Mouse (Mus musculus) kidney, embryonic 14.5 days (tissue): ENCODE measurements around the gene Mdk. TPM values are rescaled to one million over a fixed set of nuclear protein-coding genes. Genes with fewer than 3 reads are reported as not detected.
A peak's percentile ranks its signal among the peaks of the same experiment; 100 is the strongest.

ENCODE experiments used
- ATAC-seq: fragments of 200-750 bp; cut with Nextera tagmentation; 2 replicates; pipeline ENCODE4 v1.8.0; 2017; ENCODE audit warnings: moderate number of reproducible peaks, mild to moderate bottlenecking, moderate TSS enrichment, moderate library complexity; ENCODE audit not compliant: low FRiP score, low TSS enrichment
- H3K27ac ChIP-seq: fragments of 300-500 bp; sonication (generic); 2 replicates; pipeline ENCODE4 v1.5.1; 2014; ENCODE audit warnings: low read depth, mild to moderate bottlenecking, low read length, moderate library complexity, mixed read lengths
- H3K27me3 ChIP-seq: fragments of 300-500 bp; sonication (generic); 2 replicates; pipeline ENCODE4 v1.6.1; 2014; ENCODE audit warnings: mild to moderate bottlenecking, low read length; ENCODE audit not compliant: control insufficient read depth, insufficient read depth
- H3K36me3 ChIP-seq: fragments of 300-500 bp; sonication (generic); 2 replicates; pipeline ENCODE4 v1.6.1; 2014; ENCODE audit warnings: low read length, mixed read lengths; ENCODE audit not compliant: control insufficient read depth, insufficient read depth
- H3K4me1 ChIP-seq: fragments of 300-500 bp; sonication (generic); 2 replicates; pipeline ENCODE4 v1.6.1; 2014; ENCODE audit warnings: low read length, mixed read lengths; ENCODE audit not compliant: control insufficient read depth, insufficient read depth
- H3K4me2 ChIP-seq: fragments of 300-500 bp; sonication (generic); replicated peaks from 2 replicates; pipeline ENCODE4 v1.6.1; 2014; ENCODE audit warnings: low read depth, mild to moderate bottlenecking, low read length
- H3K4me3 ChIP-seq: fragments of 300-500 bp; sonication (generic); 2 replicates; pipeline ENCODE4 v1.5.1; 2014; ENCODE audit warnings: mild to moderate bottlenecking, low read length
- H3K9ac ChIP-seq: fragments of 300-500 bp; sonication (generic); 2 replicates; pipeline ENCODE4 v1.6.1; 2014; ENCODE audit warnings: low read depth, mild to moderate bottlenecking, low read length, moderate library complexity
- H3K9me3 ChIP-seq: fragments of 300-500 bp; sonication (generic); 2 replicates; pipeline ENCODE4 v1.6.1; 2016; ENCODE audit warnings: low read length; ENCODE audit not compliant: control insufficient read depth
- WGBS: fragments of 180-500 bp; shearing (Covaris S2); extraction: QIAGEN DNeasy Blood & Tissue Kit; methylation state at CpG from one replicate; pipeline ENCODE4 v1.1.7; 2014; 5-methylcytosine and 5-hydroxymethylcytosine counted together
- polyA plus RNA-seq: library from polyadenylated mRNA; unstranded; fragments of >200 nt; fragmentation: Nextera tagmentation; extraction: Ambion mirVana; gene quantifications from 2 replicates; pipeline ENCODE4 v1.2.1, GENCODE M21; 2014

Gene Mdk
- polyA plus RNA-seq, 1 experiment from 2014 or later, result 1,361 TPM

- peaks cover 26% of the 10 kb centered on the region for H3K27me3 ChIP-seq
- H3K27ac ChIP-seq, result no peak overlapping the region
- H3K36me3 ChIP-seq, result peaks cover 5% of the 10 kb centered on the region; the same call in 1 of the 2 replicates
- peaks cover 14% of the 10 kb centered on the region for H3K4me1 ChIP-seq
- no peak overlapping the region for H3K4me3 ChIP-seq
- ATAC-seq, result no peak
- WGBS, result 80% methylated on average over 1 of the region's 1 CpGs
- no peak overlapping the region for H3K9ac ChIP-seq
- H3K4me2 ChIP-seq, result no peak overlapping the region
- H3K9me3 ChIP-seq, result no peaks in the 10 kb centered on the region
These were observed 7.4 kb downstream of the Mdk start for GRCm38 (mm10) chr2:91924726-91925125.

GRCm38 (mm10) chr2:91923415-91924337 lies 8.4 kb downstream of the Mdk start:
- 6% methylated on average over 54 of the region's 54 CpGs for WGBS

DNA sequence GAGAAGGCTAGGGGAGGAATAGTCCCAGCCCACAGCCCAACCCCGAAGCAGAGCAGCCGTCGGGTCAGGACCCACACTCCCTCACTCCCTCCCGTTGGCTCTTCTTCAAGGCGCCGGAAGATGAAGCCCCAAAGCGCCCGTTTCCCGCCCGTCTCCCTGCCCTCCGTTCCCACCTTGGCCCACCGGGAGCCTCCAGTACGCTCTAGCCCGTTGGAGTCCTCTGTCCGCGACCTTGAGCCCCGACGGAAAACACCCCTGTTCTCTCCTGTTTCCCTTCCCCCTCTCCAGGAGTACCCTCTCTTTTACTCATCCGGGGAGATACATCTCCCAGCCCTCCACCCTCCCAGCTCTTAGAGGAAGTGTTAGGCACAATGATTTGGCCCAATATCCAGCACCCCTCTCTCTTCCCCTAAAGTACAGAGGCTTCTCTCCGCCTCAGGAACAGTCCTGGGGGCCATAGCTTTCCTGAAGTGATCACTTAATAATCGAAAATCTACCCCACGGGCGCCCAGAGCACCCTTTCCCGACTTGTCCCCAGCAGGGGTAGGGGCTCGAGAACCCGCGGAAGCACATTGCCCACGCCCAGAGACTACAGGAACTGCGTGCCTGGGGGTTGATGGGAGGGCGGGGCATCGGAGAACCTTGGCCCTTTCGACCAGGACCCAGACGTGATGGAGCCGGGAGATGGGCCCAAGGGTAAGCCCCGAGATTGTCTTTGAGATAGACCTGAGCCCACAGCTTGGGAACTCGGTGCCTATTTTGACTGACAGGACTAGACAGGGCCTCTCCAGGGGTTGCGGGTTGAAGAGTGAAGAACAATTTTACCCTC lies 9.3 kb downstream of the Mdk start:
- peaks cover 9% of the 10 kb centered on the region for H3K4me1 ChIP-seq
- peaks cover 7% of the 10 kb centered on the region for H3K36me3 ChIP-seq
- no peak overlapping the region for H3K27ac ChIP-seq
- no peak; the same call in 1 of the 2 replicates for ATAC-seq
- 3% methylated on average over 37 of the region's 37 CpGs for WGBS
- no peak overlapping the region for H3K9ac ChIP-seq
- H3K4me2 ChIP-seq, result peak overlapping the region; percentile 92
- H3K4me3 ChIP-seq, result peak overlapping the region; percentile 52
- peaks cover 26% of the 10 kb centered on the region for H3K27me3 ChIP-seq
- H3K9me3 ChIP-seq, result no peaks in the 10 kb centered on the region

More at GRCm38 (mm10) chr2:91923415-91924337, 8.4 kb downstream of the Mdk start:
- H3K27me3 ChIP-seq, result peaks cover 26% of the 10 kb centered on the region
- H3K9ac ChIP-seq, result no peak overlapping the region
- H3K4me3 ChIP-seq, result peak overlapping the region; percentile 52; the same call in 1 of the 2 replicates
- H3K4me2 ChIP-seq, result peak overlapping the region; percentile 32
- ATAC-seq, result no peak
- no peak overlapping the region for H3K27ac ChIP-seq
- H3K36me3 ChIP-seq, result no peaks in the 10 kb centered on the region
- H3K4me1 ChIP-seq, result peaks cover 9% of the 10 kb centered on the region
- H3K9me3 ChIP-seq, result no peaks in the 10 kb centered on the region

GRCm38 (mm10) chr2:91921790-91922570 lies 10.1 kb downstream of the Mdk start:
- no peak overlapping the region for H3K27ac ChIP-seq
- peak overlapping the region; percentile 38; the same call in 1 of the 2 replicates for H3K9ac ChIP-seq
- H3K4me3 ChIP-seq, result peak overlapping the region; percentile 52
- H3K9me3 ChIP-seq, result no peaks in the 10 kb centered on the region
- H3K27me3 ChIP-seq, result peaks cover 26% of the 10 kb centered on the region
- H3K4me1 ChIP-seq, result peaks cover 9% of the 10 kb centered on the region
- peaks cover 13% of the 10 kb centered on the region for H3K36me3 ChIP-seq
- peak; percentile 57 for ATAC-seq
- peak overlapping the region; percentile 92 for H3K4me2 ChIP-seq
- 2% methylated on average over 61 of the region's 64 CpGs for WGBS

DNA sequence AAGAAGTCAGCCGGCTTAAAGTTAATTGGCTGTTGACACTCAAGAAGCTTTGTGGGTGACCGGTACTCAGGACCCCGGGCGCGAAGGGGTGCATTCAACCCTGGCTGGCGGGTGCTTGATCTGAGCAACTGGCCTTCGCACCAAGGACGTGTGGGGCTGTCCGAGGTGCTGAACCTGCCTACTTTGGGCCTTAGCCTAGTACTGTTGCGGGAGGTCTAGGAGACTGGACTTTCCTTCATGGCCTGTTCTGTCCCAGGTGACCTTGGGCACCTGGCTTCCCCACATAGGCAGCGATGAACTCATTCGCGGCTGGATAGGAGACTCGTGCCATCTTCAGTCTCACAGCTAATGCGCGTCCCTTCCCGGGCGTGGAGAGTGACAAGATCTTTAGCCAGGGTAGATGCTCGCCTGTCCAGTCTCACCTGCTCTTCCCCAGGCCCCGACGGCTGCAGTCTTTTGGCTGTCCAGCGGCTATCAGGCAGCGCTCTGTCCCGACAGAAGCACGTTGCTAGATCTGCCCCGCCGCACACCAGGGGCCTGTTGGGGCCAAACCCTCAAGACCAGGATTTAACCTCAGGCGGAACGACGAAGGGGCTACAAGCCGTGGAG lies 10.8 kb downstream of the Mdk start:
- peaks cover 26% of the 10 kb centered on the region for H3K27me3 ChIP-seq
- peak overlapping the region; percentile 92 for H3K4me2 ChIP-seq
- H3K9ac ChIP-seq, result no peak overlapping the region
- peak overlapping the region; percentile 52 for H3K4me3 ChIP-seq
- H3K4me1 ChIP-seq, result peaks cover 9% of the 10 kb centered on the region
- peak; percentile 17; the same call in 1 of the 2 replicates for ATAC-seq
- WGBS, result 4% methylated on average over 31 of the region's 31 CpGs
- H3K36me3 ChIP-seq, result peaks cover 20% of the 10 kb centered on the region
- no peak overlapping the region for H3K27ac ChIP-seq
- no peaks in the 10 kb centered on the region for H3K9me3 ChIP-seq

DNA sequence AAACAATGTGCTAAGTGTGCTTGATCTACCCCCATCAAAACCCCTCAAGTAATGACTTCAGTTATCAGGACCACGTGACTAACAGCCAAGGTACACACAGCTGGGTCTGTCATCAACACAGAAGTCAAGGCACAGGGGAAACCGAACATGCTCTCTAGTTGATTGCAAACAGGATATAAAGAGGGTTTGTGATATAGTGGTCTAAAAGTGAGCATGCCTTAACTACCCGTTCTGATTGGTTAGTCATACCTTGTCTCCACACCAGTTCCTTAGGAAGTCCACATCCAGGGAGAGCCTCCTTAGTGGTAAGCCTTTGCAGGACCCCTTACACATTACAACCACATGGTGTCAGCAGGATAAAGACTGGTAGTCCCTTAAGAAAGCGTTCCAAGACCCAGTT lies 12.0 kb downstream of the Mdk start:
- Histone ChIP-seq H3K9me3 (no peaks in the 10 kb centered on the region), H3K4me3 (no peak overlapping the region), H3K4me2 (no peak overlapping the region), H3K36me3 (peaks cover 22% of the 10 kb centered on the region), H3K4me1 (peaks cover 9% of the 10 kb centered on the region), H3K27me3 (peaks cover 26% of the 10 kb centered on the region), H3K27ac (no peak overlapping the region), H3K9ac (no peak overlapping the region)
- 74% methylated on average over 4 of the region's 4 CpGs for WGBS
- ATAC-seq, result no peak

DNA sequence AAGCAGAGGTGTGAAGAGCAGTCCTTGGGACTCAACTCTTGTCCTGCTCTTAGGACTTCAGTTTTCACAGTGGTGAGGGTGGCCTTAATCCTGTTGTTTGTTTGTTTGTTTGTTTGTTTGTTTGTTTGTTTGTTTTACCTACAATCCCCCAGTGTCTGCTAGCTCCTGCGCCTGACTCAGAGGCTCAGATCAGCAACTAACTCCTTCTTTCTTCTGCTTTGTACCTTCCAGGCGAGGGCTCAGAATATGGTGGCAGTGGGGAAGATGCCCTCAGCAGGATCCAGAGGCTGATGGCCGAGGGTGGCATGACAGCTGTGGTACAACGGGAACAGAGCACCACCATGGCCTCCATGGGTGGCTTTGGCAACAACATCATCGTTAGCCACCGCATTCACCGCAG lies 15.0 kb downstream of the Mdk start:
- Histone ChIP-seq H3K9ac (no peak overlapping the region), H3K27me3 (peaks cover 9% of the 10 kb centered on the region), H3K4me1 (peaks cover 5% of the 10 kb centered on the region), H3K9me3 (no peaks in the 10 kb centered on the region), H3K27ac (no peak overlapping the region), H3K4me2 (no peak overlapping the region), H3K4me3 (no peak overlapping the region), H3K36me3 (peaks cover 41% of the 10 kb centered on the region)
- no peak for ATAC-seq
- 94% methylated on average over 7 of the region's 7 CpGs for WGBS

DNA sequence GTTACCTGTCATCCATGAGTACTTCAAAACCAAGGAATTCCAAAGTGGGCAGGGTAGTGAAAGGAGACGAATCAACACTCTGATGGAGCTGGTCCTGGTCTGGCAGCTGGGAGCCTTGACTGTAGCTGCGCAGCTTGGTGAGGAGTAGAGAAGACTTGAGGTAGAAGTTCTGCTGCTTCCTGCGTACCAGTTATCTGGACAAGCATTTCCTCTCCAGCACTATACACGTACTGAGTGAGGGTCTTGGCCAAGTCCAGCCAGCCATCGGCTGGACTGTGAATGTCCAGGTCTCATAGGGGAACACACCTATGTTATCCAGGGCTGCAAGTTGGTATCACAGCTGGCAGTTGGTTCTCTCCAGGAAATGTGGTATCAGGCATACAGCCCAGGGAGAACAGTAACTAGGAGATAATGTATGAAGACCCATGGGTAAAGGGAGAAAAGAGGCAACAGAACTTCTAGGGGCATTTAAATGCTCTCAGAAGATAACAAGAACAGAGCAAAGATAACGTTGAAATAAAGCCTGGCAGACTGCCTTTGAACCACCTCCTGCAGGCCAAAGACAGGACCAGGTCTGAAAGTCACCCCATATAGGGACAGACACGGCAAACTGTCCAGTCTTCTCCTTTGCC lies 15.6 kb downstream of the Mdk start:
- no peak overlapping the region for H3K4me2 ChIP-seq
- no peak overlapping the region for H3K4me3 ChIP-seq
- H3K4me1 ChIP-seq, result peaks cover 2% of the 10 kb centered on the region; the same call in 1 of the 2 replicates
- no peak overlapping the region for H3K9ac ChIP-seq
- peaks cover 48% of the 10 kb centered on the region for H3K36me3 ChIP-seq
- H3K27me3 ChIP-seq, result peaks cover 2% of the 10 kb centered on the region
- 91% methylated on average over 7 of the region's 7 CpGs for WGBS
- H3K9me3 ChIP-seq, result no peaks in the 10 kb centered on the region
- no peak overlapping the region for H3K27ac ChIP-seq
- no peak for ATAC-seq
